Mouse (Mus musculus): ENCODE measurements at regions not wholly inside any gene's neighbourhood (a gene's known extent, or its start where the extent isn't known, plus 50 kb on each side); places are given as distances from the start of the nearest gene placed in this dataset.

- Histone ChIP-seq H3K36me3 (no peaks in the 10 kb centered on the region), H3K4me3 (replicated peaks) (no peak overlapping the region), H3K27me3 (no peaks in the 10 kb centered on the region), H3K27ac (no peak overlapping the region), H3K4me1 (replicated peaks) (no peaks in the 10 kb centered on the region), H3K9ac (replicated peaks) (no peak overlapping the region), H3K9me3 (no peaks in the 10 kb centered on the region), H3K4me2 (replicated peaks) (no peak overlapping the region)
- WGBS, result 76% methylated on average over 4 of the region's 4 CpGs
- no peak for ATAC-seq
Observed at GRCm38 (mm10) chr8:67143479-67143878, 283.5 kb downstream of the Naf1 start.

- Histone ChIP-seq H3K4me3 (replicated peaks) (no peak overlapping the region), H3K4me1 (replicated peaks) (no peaks in the 10 kb centered on the region), H3K4me2 (replicated peaks) (no peak overlapping the region), H3K36me3 (no peaks in the 10 kb centered on the region), H3K27me3 (no peaks in the 10 kb centered on the region), H3K9ac (replicated peaks) (no peak overlapping the region), H3K9me3 (no peaks in the 10 kb centered on the region), H3K27ac (no peak overlapping the region)
- 76% methylated on average over 5 of the region's 5 CpGs for WGBS
- ATAC-seq, result no peak
Observed at GRCm38 (mm10) chr8:67181741-67182140, 321.7 kb downstream of the Naf1 start.

- no peak overlapping the region for H3K4me3 ChIP-seq (replicated peaks)
- no peak for ATAC-seq
- no peak overlapping the region for H3K4me2 ChIP-seq (replicated peaks)
- H3K9me3 ChIP-seq, result no peaks in the 10 kb centered on the region
- no peaks in the 10 kb centered on the region for H3K36me3 ChIP-seq
- peaks cover 3% of the 10 kb centered on the region; the same call in 1 of the 2 replicates for H3K27me3 ChIP-seq
- H3K9ac ChIP-seq (replicated peaks), result no peak overlapping the region
- no peaks in the 10 kb centered on the region for H3K4me1 ChIP-seq (replicated peaks)
- H3K27ac ChIP-seq, result no peak overlapping the region
Observed at GRCm38 (mm10) chr8:67199213-67199612, 324.4 kb upstream of the Nat3 start.

GRCm38 (mm10) chr8:67206064-67206463, 317.6 kb upstream of the Nat3 start:
- Histone ChIP-seq H3K4me2 (replicated peaks) (no peak overlapping the region), H3K27me3 (peaks cover 8% of the 10 kb centered on the region; the same call in 1 of the 2 replicates), H3K36me3 (no peaks in the 10 kb centered on the region), H3K4me1 (replicated peaks) (no peaks in the 10 kb centered on the region; the same call in 1 of the 2 replicates), H3K4me3 (replicated peaks) (no peak overlapping the region), H3K27ac (no peak overlapping the region), H3K9me3 (no peaks in the 10 kb centered on the region), H3K9ac (replicated peaks) (no peak overlapping the region)
- WGBS, result 27% methylated on average over 1 of the region's 1 CpGs
- ATAC-seq, result peak; percentile 89

GRCm38 (mm10) chr8:67231921-67232701, 291.5 kb upstream of the Nat3 start:
- H3K27me3 ChIP-seq, result no peaks in the 10 kb centered on the region
- no peaks in the 10 kb centered on the region for H3K36me3 ChIP-seq
- no peak overlapping the region for H3K27ac ChIP-seq
- H3K4me2 ChIP-seq (replicated peaks), result no peak overlapping the region
- no peak overlapping the region for H3K9ac ChIP-seq (replicated peaks)
- WGBS, result 87% methylated on average over 7 of the region's 7 CpGs
- H3K4me1 ChIP-seq (replicated peaks), result no peaks in the 10 kb centered on the region
- no peak overlapping the region for H3K4me3 ChIP-seq (replicated peaks)
- ATAC-seq, result no peak
- no peaks in the 10 kb centered on the region for H3K9me3 ChIP-seq

GRCm38 (mm10) chr8:67238934-67239333, 284.7 kb upstream of the Nat3 start:
- Histone ChIP-seq H3K9ac (replicated peaks) (no peak overlapping the region), H3K9me3 (no peaks in the 10 kb centered on the region), H3K4me1 (replicated peaks) (no peaks in the 10 kb centered on the region), H3K36me3 (no peaks in the 10 kb centered on the region), H3K27me3 (no peaks in the 10 kb centered on the region), H3K4me2 (replicated peaks) (no peak overlapping the region), H3K27ac (no peak overlapping the region), H3K4me3 (replicated peaks) (no peak overlapping the region)
- WGBS, result 95% methylated on average over 1 of the region's 1 CpGs
- ATAC-seq, result no peak

GRCm38 (mm10) chr8:67278759-67279158, 244.9 kb upstream of the Nat3 start:
- no peak overlapping the region for H3K4me2 ChIP-seq (replicated peaks)
- no peak overlapping the region for H3K27ac ChIP-seq
- no peak for ATAC-seq
- no peak overlapping the region for H3K4me3 ChIP-seq (replicated peaks)
- H3K4me1 ChIP-seq (replicated peaks), result no peaks in the 10 kb centered on the region
- H3K9ac ChIP-seq (replicated peaks), result no peak overlapping the region
- 82% methylated on average over 6 of the region's 6 CpGs for WGBS
- H3K27me3 ChIP-seq, result no peaks in the 10 kb centered on the region
- no peaks in the 10 kb centered on the region for H3K36me3 ChIP-seq
- H3K9me3 ChIP-seq, result no peaks in the 10 kb centered on the region

- Histone ChIP-seq H3K9ac (replicated peaks) (no peak overlapping the region), H3K4me3 (replicated peaks) (no peak overlapping the region), H3K4me2 (replicated peaks) (no peak overlapping the region), H3K27ac (no peak overlapping the region), H3K36me3 (no peaks in the 10 kb centered on the region), H3K27me3 (no peaks in the 10 kb centered on the region), H3K9me3 (no peaks in the 10 kb centered on the region), H3K4me1 (replicated peaks) (no peaks in the 10 kb centered on the region)
- no peak for ATAC-seq
Observed at GRCm38 (mm10) chr8:67279449-67279848, 244.2 kb upstream of the Nat3 start.

- no peaks in the 10 kb centered on the region for H3K27me3 ChIP-seq
- no peak overlapping the region for H3K9ac ChIP-seq (replicated peaks)
- no peak overlapping the region for H3K27ac ChIP-seq
- 62% methylated on average over 1 of the region's 1 CpGs for WGBS
- no peak overlapping the region for H3K4me3 ChIP-seq (replicated peaks)
- H3K4me1 ChIP-seq (replicated peaks), result no peaks in the 10 kb centered on the region
- no peaks in the 10 kb centered on the region for H3K9me3 ChIP-seq
- ATAC-seq, result peak; percentile 89
- no peak overlapping the region for H3K4me2 ChIP-seq (replicated peaks)
- no peaks in the 10 kb centered on the region for H3K36me3 ChIP-seq
Observed at GRCm38 (mm10) chr8:67310494-67310893, 213.2 kb upstream of the Nat3 start.

- Histone ChIP-seq H3K27me3 (no peaks in the 10 kb centered on the region), H3K9me3 (no peaks in the 10 kb centered on the region), H3K27ac (no peak overlapping the region), H3K4me1 (replicated peaks) (no peaks in the 10 kb centered on the region), H3K9ac (replicated peaks) (no peak overlapping the region), H3K36me3 (no peaks in the 10 kb centered on the region), H3K4me3 (replicated peaks) (no peak overlapping the region), H3K4me2 (replicated peaks) (no peak overlapping the region)
- no peak for ATAC-seq
- WGBS, result 91% methylated on average over 1 of the region's 1 CpGs
Observed at GRCm38 (mm10) chr8:67317371-67317770, 206.3 kb upstream of the Nat3 start.

GRCm38 (mm10) chr8:67318675-67319074, 205.0 kb upstream of the Nat3 start:
- no peak overlapping the region for H3K27ac ChIP-seq
- no peaks in the 10 kb centered on the region for H3K36me3 ChIP-seq
- 91% methylated on average over 10 of the region's 10 CpGs for whole genome bisulfite sequencing
- H3K9ac ChIP-seq (replicated peaks), result no peak overlapping the region
- H3K9me3 ChIP-seq, result no peaks in the 10 kb centered on the region
- ATAC-seq, result no peak
- H3K27me3 ChIP-seq, result no peaks in the 10 kb centered on the region
- H3K4me1 ChIP-seq (replicated peaks), result no peaks in the 10 kb centered on the region
- H3K4me2 ChIP-seq (replicated peaks), result no peak overlapping the region
- H3K4me3 ChIP-seq (replicated peaks), result no peak overlapping the region

- WGBS, result 86% methylated on average over 2 of the region's 2 CpGs
- no peak overlapping the region for H3K9ac ChIP-seq (replicated peaks)
- no peak for ATAC-seq
Observed at GRCm38 (mm10) chr8:67320535-67320934, 203.1 kb upstream of the Nat3 start.

GRCm38 (mm10) chr8:67328439-67328838, 195.2 kb upstream of the Nat3 start:
- no peak for ATAC-seq

More at GRCm38 (mm10) chr8:67320535-67320934, 203.1 kb upstream of the Nat3 start:
- Histone ChIP-seq H3K36me3 (no peaks in the 10 kb centered on the region), H3K27ac (no peak overlapping the region), H3K4me2 (replicated peaks) (no peak overlapping the region), H3K27me3 (no peaks in the 10 kb centered on the region), H3K4me3 (replicated peaks) (no peak overlapping the region), H3K4me1 (replicated peaks) (no peaks in the 10 kb centered on the region), H3K9me3 (no peaks in the 10 kb centered on the region)

More at GRCm38 (mm10) chr8:67328439-67328838, 195.2 kb upstream of the Nat3 start:
- Histone ChIP-seq H3K9me3 (no peaks in the 10 kb centered on the region), H3K9ac (replicated peaks) (no peak overlapping the region), H3K27me3 (no peaks in the 10 kb centered on the region), H3K27ac (no peak overlapping the region), H3K36me3 (no peaks in the 10 kb centered on the region), H3K4me2 (replicated peaks) (no peak overlapping the region), H3K4me1 (replicated peaks) (no peaks in the 10 kb centered on the region), H3K4me3 (replicated peaks) (no peak overlapping the region)
- WGBS, result 84% methylated on average over 2 of the region's 2 CpGs
